Comparison of ENCODE assay signal across 8 mouse cellular contexts in the genomic region with DNA sequence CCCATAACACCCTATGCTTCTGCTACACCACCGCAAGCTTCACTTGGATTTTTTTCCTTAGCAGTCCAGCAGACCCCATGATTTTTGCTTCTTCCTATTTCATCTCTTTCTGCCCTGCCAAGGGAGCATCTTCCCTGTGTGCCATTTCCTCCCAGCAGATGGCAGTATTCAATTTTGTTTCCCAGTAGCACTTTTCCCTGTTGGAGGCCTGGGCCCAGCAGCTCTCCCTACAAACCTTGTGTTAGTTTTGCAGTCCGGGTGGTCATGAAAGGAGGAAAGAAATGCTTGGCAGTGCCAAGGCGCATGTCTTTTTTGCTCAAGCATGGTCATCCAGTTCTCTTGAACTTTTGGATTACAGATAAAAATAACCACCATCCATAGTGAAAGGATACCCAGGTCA.
DNase-seq lines count a peak whose midpoint lies in the region; ATAC-seq and TF ChIP-seq lines count a peak whose summit lies in the region.

No protein-coding gene starts in this region.

- peaks cover 61% of the 10 kb centered on the region for H3K27me3 ChIP-seq in midbrain, embryonic 10.5 days (ENCODE audit: low read depth, poor library complexity, severe bottlenecking)
- H3K27me3 ChIP-seq in midbrain, embryonic 15.5 days (replicated peaks) = no peaks in the 10 kb centered on the region
- no peaks in the 10 kb centered on the region for H3K27me3 ChIP-seq in forebrain, embryonic 10.5 days (ENCODE audit: poor library complexity, severe bottlenecking)

- H3K27ac ChIP-seq in midbrain, embryonic 10.5 days (replicated peaks) = no peak overlapping the region
- H3K27ac ChIP-seq in midbrain, embryonic 15.5 days = no peak overlapping the region
- no peak overlapping the region for H3K27ac ChIP-seq in bone marrow, adult 2 months (ENCODE audit: control insufficient read depth, insufficient read depth, low read depth, low read length, poor library complexity)
- H3K27ac ChIP-seq in forebrain, embryonic 10.5 days = no peak overlapping the region

- intact Hi-C loops in gastrocnemius, postnatal 36 days (cut with DNase I) = no loop called here

- no peak overlapping the region for H3K9ac ChIP-seq in midbrain, embryonic 15.5 days

- TF ChIP-seq POLR2A in bone marrow, adult 2 months (IDR thresholded peaks at IDR 0.05; ENCODE audit: borderline replicate concordance, control insufficient read depth, low read depth, low read length) = no peak

- WGBS in midbrain, embryonic 10.5 days = 76% methylated on average over 3 of the region's 3 CpGs
- 83% methylated on average over 3 of the region's 3 CpGs for WGBS in midbrain, embryonic 15.5 days
- 71% methylated on average over 3 of the region's 3 CpGs for WGBS in bone marrow, adult 2 months
- 75% methylated on average over 3 of the region's 3 CpGs for WGBS in forebrain, embryonic 10.5 days

- no peak overlapping the region for H3K4me2 ChIP-seq in midbrain, embryonic 15.5 days

- DNase-seq in midbrain, embryonic 10.5 days (ENCODE audit: low spot score) = peak; percentile 17
- DNase-seq in gastrocnemius, postnatal 36 days = peak; percentile 14 to 16
- peak; percentile 18 to 50 for DNase-seq in layer of hippocampus, postnatal 25 days (ENCODE audit: extremely low spot score in 1 of 2, low spot score in 1 of 2)
- DNase-seq in T-cell, adult 2 months (ENCODE audit: low spot score) = no peak
- DNase-seq in forebrain, embryonic 10.5 days (ENCODE audit: extremely low spot score, low spot score) = no peak

- H3K36me3 ChIP-seq in midbrain, embryonic 10.5 days = no peaks in the 10 kb centered on the region
- no peaks in the 10 kb centered on the region for H3K36me3 ChIP-seq in midbrain, embryonic 15.5 days (replicated peaks)
- no peaks in the 10 kb centered on the region for H3K36me3 ChIP-seq in forebrain, embryonic 10.5 days (replicated peaks)

- H3K9me3 ChIP-seq in midbrain, embryonic 10.5 days (replicated peaks) = no peaks in the 10 kb centered on the region
- no peaks in the 10 kb centered on the region for H3K9me3 ChIP-seq in midbrain, embryonic 15.5 days
- no peaks in the 10 kb centered on the region for H3K9me3 ChIP-seq in forebrain, embryonic 10.5 days

- H3K4me3 ChIP-seq in midbrain, embryonic 10.5 days = no peak overlapping the region
- no peak overlapping the region for H3K4me3 ChIP-seq in midbrain, embryonic 15.5 days
- no peak overlapping the region for H3K4me3 ChIP-seq in bone marrow, adult 2 months (replicated peaks; ENCODE audit: control insufficient read depth, low read depth, low read length)
- no peak overlapping the region for H3K4me3 ChIP-seq in forebrain, embryonic 10.5 days

- no peaks in the 10 kb centered on the region for H3K4me1 ChIP-seq in midbrain, embryonic 10.5 days
- H3K4me1 ChIP-seq in midbrain, embryonic 15.5 days = no peaks in the 10 kb centered on the region
- H3K4me1 ChIP-seq in bone marrow, adult 2 months (ENCODE audit: control insufficient read depth, insufficient read depth, low read length) = no peaks in the 10 kb centered on the region
- no peaks in the 10 kb centered on the region for H3K4me1 ChIP-seq in forebrain, embryonic 10.5 days

- ATAC-seq in midbrain, embryonic 15.5 days (replicated peaks) = no peak
- peak; percentile 82; the same call in 1 of the 2 replicates for ATAC-seq in megakaryocyte-erythroid progenitor cell, adult 5-6 weeks (replicated peaks; ENCODE audit: low FRiP score, low TSS enrichment, poor library complexity, severe bottlenecking)

- 0 out of 2 replicates have a peak, but pooled peaks have one; percentile 14 for TF ChIP-seq CTCF in bone marrow, adult 2 months (IDR thresholded peaks at IDR 0.05; ENCODE audit: control insufficient read depth, insufficient read depth, low read length)

Comparison
In these comparisons a context has a peak if more than half of its experiments do, and no peak if none do; other contexts are left out.
1. DNase-seq: peak in midbrain, embryonic 10.5 days (single experiment), gastrocnemius, postnatal 36 days (2 of 2) and layer of hippocampus, postnatal 25 days (2 of 2); none in T-cell, adult 2 months (single experiment) and forebrain, embryonic 10.5 days (single experiment).